In genomic region chr1:178464140-178464539, GRCm38 (mm10) we compare ENCODE assay signal across 10 mouse cellular contexts. TPM values are rescaled to one million over a fixed set of nuclear protein-coding genes. Genes with fewer than 3 reads are reported as not detected.
DNase-seq lines count a peak whose midpoint lies in the region; ATAC-seq and TF ChIP-seq lines count a peak whose summit lies in the region.
"Had no signal": no experiment of that assay in that cellular context is flagged by ENCODE, and none has a peak within 500 bp of the region (broad histone marks: within the 10 kb centered on the region; RNA-seq: fewer than 3 reads in every experiment).

No protein-coding gene starts in this region.

- H3K9ac ChIP-seq in kidney, embryonic 16.5 days (replicated peaks; ENCODE audit: low read length): no peak overlapping the region
- H3K9ac ChIP-seq in neural tube, embryonic 12.5 days: no peak overlapping the region
- no peak overlapping the region for H3K9ac ChIP-seq in intestine, postnatal 0 days (ENCODE audit: low read depth, low read length)
- H3K9ac ChIP-seq in neural tube, embryonic 14.5 days (replicated peaks; ENCODE audit: low read depth, low read length): no peak overlapping the region

- no peaks in the 10 kb centered on the region for H3K4me1 ChIP-seq in kidney, embryonic 16.5 days (ENCODE audit: insufficient read depth, low read length)
- H3K4me1 ChIP-seq in neural tube, embryonic 12.5 days: no peaks in the 10 kb centered on the region
- H3K4me1 ChIP-seq in intestine, postnatal 0 days (replicated peaks; ENCODE audit: control insufficient read depth, insufficient read depth, low read length): no peaks in the 10 kb centered on the region
- no peaks in the 10 kb centered on the region for H3K4me1 ChIP-seq in neural tube, embryonic 14.5 days (ENCODE audit: control insufficient read depth, insufficient read depth, low read length)

- no peak for TF ChIP-seq CTCF in intestine, postnatal 0 days (IDR thresholded peaks at IDR 0.05; ENCODE audit: low read depth)

- WGBS in kidney, embryonic 16.5 days: 36% methylated on average over 4 of the region's 4 CpGs
- 32% methylated on average over 4 of the region's 4 CpGs for WGBS in neural tube, embryonic 12.5 days
- 45% methylated on average over 4 of the region's 4 CpGs for WGBS in intestine, postnatal 0 days
- 39% methylated on average over 4 of the region's 4 CpGs for WGBS in neural tube, embryonic 14.5 days

- intact Hi-C loops in left cerebral cortex, postnatal 25 days (cut with DNase I): loop anchor here (5.0 to 10.0 kb wide), 3 partner anchors 152 to 519 kb away; no protein-coding TSS in a partner anchor

- H3K4me3 ChIP-seq in kidney, embryonic 16.5 days (ENCODE audit: low read length): no peak overlapping the region
- H3K4me3 ChIP-seq in neural tube, embryonic 12.5 days: no peak overlapping the region
- H3K4me3 ChIP-seq in intestine, postnatal 0 days (ENCODE audit: low read depth, low read length): no peak overlapping the region
- no peak overlapping the region for H3K4me3 ChIP-seq in neural tube, embryonic 14.5 days (ENCODE audit: low read depth, low read length)
- H3K4me3 ChIP-seq: myocyte had no signal

- H3K4me2 ChIP-seq in kidney, embryonic 16.5 days (replicated peaks; ENCODE audit: low read depth, low read length): no peak overlapping the region
- no peak overlapping the region for H3K4me2 ChIP-seq in neural tube, embryonic 12.5 days (replicated peaks)
- H3K4me2 ChIP-seq in intestine, postnatal 0 days (replicated peaks; ENCODE audit: low read depth): no peak overlapping the region
- H3K4me2 ChIP-seq in neural tube, embryonic 14.5 days (ENCODE audit: low read depth, low read length): no peak overlapping the region
- H3K4me2 ChIP-seq: heart, embryonic 11.5 days had no signal

- ATAC-seq in kidney, embryonic 16.5 days (ENCODE audit: low FRiP score, low TSS enrichment): peak; percentile 27; the same call in 1 of the 2 replicates
- ATAC-seq in neural tube, embryonic 12.5 days (ENCODE audit: low FRiP score, low read depth): 0 out of 2 replicates have a peak, but pooled peaks have one; percentile 45
- ATAC-seq in intestine, postnatal 0 days: 0 out of 2 replicates have a peak, but pooled peaks have one; percentile 43
- peak; percentile 39 for ATAC-seq in neural tube, embryonic 14.5 days (ENCODE audit: low read depth)

- no peak for DNase-seq in kidney, postnatal 14 days
- DNase-seq in neural tube, embryonic 10.5 days (ENCODE audit: extremely low spot score, low spot score): no peak
- DNase-seq in right cerebral cortex, adult 2 months (ENCODE audit: low spot score in 2 of 2): no peak
- no peak for DNase-seq in left cerebral cortex, postnatal 25 days (ENCODE audit: low spot score in 2 of 2)

- no peak overlapping the region for H3K27ac ChIP-seq in kidney, embryonic 16.5 days (ENCODE audit: low read length)
- no peak overlapping the region for H3K27ac ChIP-seq in neural tube, embryonic 12.5 days
- no peak overlapping the region for H3K27ac ChIP-seq in intestine, postnatal 0 days (ENCODE audit: low read depth, low read length)
- H3K27ac ChIP-seq in neural tube, embryonic 14.5 days (ENCODE audit: low read depth, low read length): no peak overlapping the region

- no peaks in the 10 kb centered on the region for H3K36me3 ChIP-seq in kidney, embryonic 16.5 days (ENCODE audit: insufficient read depth, low read length)
- H3K36me3 ChIP-seq in neural tube, embryonic 12.5 days: no peaks in the 10 kb centered on the region
- H3K36me3 ChIP-seq in intestine, postnatal 0 days (ENCODE audit: control insufficient read depth, insufficient read depth): no peaks in the 10 kb centered on the region
- no peaks in the 10 kb centered on the region for H3K36me3 ChIP-seq in neural tube, embryonic 14.5 days (ENCODE audit: control insufficient read depth, insufficient read depth, low read length)

- 0 out of 2 replicates have a peak, but pooled peaks cover 3% of the 10 kb centered on the region for H3K9me3 ChIP-seq in kidney, embryonic 16.5 days (ENCODE audit: low read length)
- no peaks in the 10 kb centered on the region for H3K9me3 ChIP-seq in neural tube, embryonic 12.5 days
- H3K9me3 ChIP-seq in intestine, postnatal 0 days (ENCODE audit: control insufficient read depth): no peaks in the 10 kb centered on the region
- H3K9me3 ChIP-seq in neural tube, embryonic 14.5 days (ENCODE audit: control insufficient read depth, low read length): no peaks in the 10 kb centered on the region

- H3K27me3 ChIP-seq in kidney, embryonic 16.5 days (ENCODE audit: insufficient read depth, low read length): no peaks in the 10 kb centered on the region
- no peaks in the 10 kb centered on the region for H3K27me3 ChIP-seq in neural tube, embryonic 12.5 days (replicated peaks)
- no peaks in the 10 kb centered on the region for H3K27me3 ChIP-seq in intestine, postnatal 0 days (replicated peaks; ENCODE audit: control insufficient read depth, insufficient read depth, low read length)
- no peaks in the 10 kb centered on the region for H3K27me3 ChIP-seq in neural tube, embryonic 14.5 days (ENCODE audit: control insufficient read depth, insufficient read depth, low read length)

RNA-seq across cellular contexts. Expression of gene Efcab2, which starts 58.3 kb away (rescaled TPM):
- 5.1 and 5.3 TPM in 2 replicates for polyA plus RNA-seq in kidney, embryonic 16.5 days (2015; fragmentation: Nextera tagmentation; extraction: Ambion mirVana)
- 7.4 and 8.3 TPM in 2 replicates for polyA plus RNA-seq in neural tube, embryonic 12.5 days (2016; fragmentation: Nextera tagmentation; extraction: Ambion mirVana)
- 7.9 and 8.1 TPM in 2 replicates for polyA plus RNA-seq in intestine, postnatal 0 days (2015; fragmentation: Nextera tagmentation; extraction: Ambion mirVana)
- polyA plus RNA-seq in neural tube, embryonic 14.5 days (2014; fragmentation: Nextera tagmentation; extraction: Ambion mirVana): 7.4 and 10.6 TPM in 2 replicates
- 10 to 100 TPM in 1 of 2 experiments, 1 to 10 TPM in 1; 8.0 to 11.5 TPM for total RNA-seq in left cerebral cortex, postnatal 25 days (2021)
